Mouse (Mus musculus) kidney, adult 8-10 months (tissue): ENCODE measurements around the gene Gm49661.

ENCODE experiments used
- DNase-seq, 2 experiments: peaks; one replicate each; pipeline ENCODE4 v3.0.0; 2022

The Gm49661 gene

GRCm38 (mm10) chr8:84928456-84929306 lies 40.6 kb downstream of the Gm49661 start:
- peak in 1 of 2 experiments; percentile 66 for DNase-seq

- DNase-seq, result no peak
Observed at GRCm38 (mm10) chr8:84927513-84927912, 41.7 kb downstream of the Gm49661 start.

GRCm38 (mm10) chr8:84925557-84925956 lies 43.7 kb downstream of the Gm49661 start:
- no peak for DNase-seq

GRCm38 (mm10) chr8:84921596-84921995 lies 47.6 kb downstream of the Gm49661 start:
- DNase-seq, result no peak

GRCm38 (mm10) chr8:84918646-84919045 lies 50.6 kb downstream of the Gm49661 start:
- no peak for DNase-seq

- DNase-seq, result no peak
Observed at GRCm38 (mm10) chr8:84917781-84918180, 51.5 kb downstream of the Gm49661 start.
